Mouse (Mus musculus) thymus, adult 2 months (tissue): ENCODE measurements around the gene Anapc11. TPM values are rescaled to one million over a fixed set of nuclear protein-coding genes. Genes with fewer than 3 reads are reported as not detected.

ENCODE experiments used
- DNase-seq: peaks from one replicate; pipeline ENCODE4 v3.0.0; 2021
- H3K27ac ChIP-seq: fragments of 200-500 bp; 2 replicates; pipeline ENCODE4 v1.5.1; 2012; ENCODE audit warnings: low read length, control low read depth; ENCODE audit not compliant: control insufficient read depth, insufficient read depth
- H3K27me3 ChIP-seq: fragments of 200-500 bp; 2 replicates; pipeline ENCODE4 v1.6.1; 2012; ENCODE audit warnings: mild to moderate bottlenecking, low read length, moderate library complexity, mixed read lengths; ENCODE audit not compliant: control insufficient read depth, insufficient read depth
- H3K36me3 ChIP-seq: fragments of 200-500 bp; 2 replicates; pipeline ENCODE4 v1.6.1; 2012; ENCODE audit warnings: mild to moderate bottlenecking, low read length, moderate library complexity; ENCODE audit not compliant: control insufficient read depth, insufficient read depth
- H3K4me1 ChIP-seq: fragments of 200-500 bp; replicated peaks from 2 replicates; pipeline ENCODE4 v1.6.1; 2012; ENCODE audit warnings: low read length; ENCODE audit not compliant: control insufficient read depth, insufficient read depth
- H3K4me3 ChIP-seq: fragments of 200-500 bp; 2 replicates; pipeline ENCODE4 v1.5.1; 2012; ENCODE audit warnings: mild to moderate bottlenecking, low read length, control low read depth, moderate library complexity; ENCODE audit not compliant: control insufficient read depth, insufficient read depth
- CTCF ChIP-seq: fragments of 200-500 bp; IDR thresholded peaks from 2 replicates; pipeline ENCODE4 v1.5.1; 2012; ENCODE audit warnings: mild to moderate bottlenecking, control low read depth, low read length, moderate library complexity, borderline replicate concordance; ENCODE audit not compliant: control insufficient read depth, poor library complexity, insufficient read depth; ENCODE audit errors: extremely low read depth
- POLR2A ChIP-seq: fragments of 200-500 bp; IDR thresholded peaks from 2 replicates; pipeline ENCODE4 v1.6.1; 2012; ENCODE audit warnings: mild to moderate bottlenecking, low read length, control low read depth, moderate library complexity; ENCODE audit not compliant: control insufficient read depth, poor library complexity, insufficient read depth; ENCODE audit errors: extremely low read depth
- WGBS: fragments of 180-500 bp; shearing (Covaris S2); methylation state at CpG from one replicate; pipeline ENCODE4 v1.1.7; 2018; 5-methylcytosine and 5-hydroxymethylcytosine counted together
- polyA plus RNA-seq: library from polyadenylated mRNA; depleted of rRNA; stranded (reverse); fragments of >200 nt; gene quantifications from 2 replicates; pipeline ENCODE4 v1.2.3, GENCODE M21; 2012

Anapc11 gene
- polyA plus RNA-seq, 1 experiment = 140 TPM

GRCm38 (mm10) chr11:120588531-120588930, 9.7 kb upstream of the Anapc11 start:
- TF ChIP-seq POLR2A (no peak), CTCF (no peak)
- no peak overlapping the region for H3K27ac ChIP-seq
- WGBS = 87% methylated on average over 6 of the region's 6 CpGs
- DNase-seq = no peak
- H3K36me3 ChIP-seq = peaks cover 53% of the 10 kb centered on the region
- no peak overlapping the region for H3K4me3 ChIP-seq
- no peaks in the 10 kb centered on the region for H3K27me3 ChIP-seq
- H3K4me1 ChIP-seq = no peaks in the 10 kb centered on the region

DNA sequence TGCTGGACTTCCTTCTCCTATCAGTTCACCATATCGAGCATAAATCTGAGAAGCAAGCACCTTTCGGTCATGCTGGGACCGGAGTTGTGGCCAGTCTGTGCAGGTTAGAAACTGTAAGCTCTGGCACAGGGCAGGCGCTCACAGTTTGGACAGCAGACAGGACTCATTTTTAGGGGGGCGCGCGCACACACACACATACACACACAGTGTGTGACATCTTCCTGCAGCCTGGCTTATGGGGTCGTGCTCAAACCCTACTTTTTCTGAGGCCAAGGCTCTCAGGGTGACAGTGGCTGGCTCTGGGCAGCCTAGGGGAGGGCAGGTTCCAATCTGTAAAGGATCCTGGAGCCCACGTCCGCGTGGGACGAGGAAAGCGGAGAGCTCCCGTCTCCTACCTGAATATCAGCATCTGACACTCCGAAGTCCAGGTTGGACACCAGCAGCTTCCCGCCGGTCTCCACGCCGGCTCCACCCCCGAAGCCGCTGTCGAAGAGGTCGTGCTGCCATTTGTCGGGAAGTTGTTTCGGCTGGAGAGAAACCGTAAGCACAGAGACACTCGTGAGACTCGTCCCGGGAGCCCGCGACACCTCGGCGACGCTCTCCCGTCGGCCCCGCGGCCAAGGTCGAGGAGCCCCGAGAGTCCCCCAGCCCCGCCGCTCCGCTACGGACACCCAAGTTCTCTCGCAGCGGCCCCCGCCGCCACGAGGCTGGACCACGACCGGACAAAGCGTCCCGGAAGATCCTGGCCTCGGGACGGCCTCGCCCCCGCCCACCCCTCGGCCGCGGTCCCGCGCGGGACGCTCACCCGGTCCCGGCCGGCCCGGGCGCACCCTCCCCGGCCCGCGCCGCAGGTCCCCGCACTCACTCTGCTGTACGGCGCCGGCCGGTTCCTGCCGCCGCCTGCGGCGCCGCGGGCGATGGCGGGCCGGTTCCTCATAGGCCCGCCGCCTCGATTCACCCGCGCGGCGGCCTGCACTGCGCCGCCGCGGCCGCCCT, 683 bp upstream of the Anapc11 start:
- no peak for TF ChIP-seq CTCF
- TF ChIP-seq POLR2A = no peak
- H3K36me3 ChIP-seq = peaks cover 31% of the 10 kb centered on the region
- 3% methylated on average over 98 of the region's 99 CpGs for WGBS
- H3K27ac ChIP-seq = no peak overlapping the region
- H3K4me1 ChIP-seq = peaks cover 27% of the 10 kb centered on the region
- H3K27me3 ChIP-seq = no peaks in the 10 kb centered on the region
- H3K4me3 ChIP-seq = peak overlapping the region; percentile 85
- no peak for DNase-seq

DNA sequence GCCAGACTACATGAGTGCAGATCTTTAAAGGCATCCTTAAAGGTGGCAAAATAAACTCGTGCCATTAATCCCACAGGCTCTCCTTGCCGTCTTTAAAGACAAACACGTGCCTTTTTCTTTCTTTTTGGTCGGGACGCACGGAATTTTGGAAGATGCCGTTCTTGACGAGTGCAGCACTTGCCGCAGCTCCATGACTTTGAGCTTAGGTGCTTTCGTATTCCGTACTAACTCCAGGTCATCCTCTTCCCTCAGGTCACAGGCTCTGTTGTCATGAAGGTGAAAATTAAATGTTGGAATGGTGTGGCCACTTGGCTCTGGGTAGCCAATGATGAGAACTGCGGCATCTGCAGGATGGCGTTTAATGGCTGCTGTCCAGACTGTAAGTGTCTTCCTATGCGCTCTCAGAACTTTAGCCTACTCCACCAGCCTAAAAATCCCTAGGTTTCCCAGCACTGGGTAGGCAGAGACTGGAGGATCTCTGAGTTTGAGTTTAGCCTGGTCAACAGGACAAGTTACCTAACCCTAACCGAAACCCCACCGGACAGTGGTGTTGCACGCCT, 849 bp downstream of the Anapc11 start:
- DNase-seq = no peak
- H3K27ac ChIP-seq = peak overlapping the region; percentile 55; the same call in 1 of the 2 replicates
- H3K36me3 ChIP-seq = peaks cover 24% of the 10 kb centered on the region
- no peak for TF ChIP-seq POLR2A
- H3K4me1 ChIP-seq = peaks cover 27% of the 10 kb centered on the region
- WGBS = 61% methylated on average over 17 of the region's 17 CpGs
- H3K4me3 ChIP-seq = peak overlapping the region; percentile 46
- H3K27me3 ChIP-seq = no peaks in the 10 kb centered on the region

GRCm38 (mm10) chr11:120600716-120601115, 2.5 kb downstream of the Anapc11 start:
- WGBS = 10% methylated on average over 3 of the region's 3 CpGs
- H3K4me1 ChIP-seq = peaks cover 27% of the 10 kb centered on the region
- H3K36me3 ChIP-seq = peaks cover 13% of the 10 kb centered on the region
- no peaks in the 10 kb centered on the region for H3K27me3 ChIP-seq
- peak; percentile 28 for DNase-seq
- no peak overlapping the region for H3K4me3 ChIP-seq
- TF ChIP-seq CTCF (no peak), POLR2A (no peak)
- no peak overlapping the region for H3K27ac ChIP-seq

GRCm38 (mm10) chr11:120603545-120603944, 5.3 kb downstream of the Anapc11 start:
- H3K4me3 ChIP-seq = no peak overlapping the region
- H3K27ac ChIP-seq = no peak overlapping the region
- no peak for DNase-seq
- TF ChIP-seq POLR2A (no peak), CTCF (no peak)
- H3K4me1 ChIP-seq = peaks cover 16% of the 10 kb centered on the region
- peaks cover 12% of the 10 kb centered on the region for H3K36me3 ChIP-seq
- H3K27me3 ChIP-seq = no peaks in the 10 kb centered on the region
- WGBS = 90% methylated on average over 2 of the region's 2 CpGs

- WGBS = 96% methylated on average over 7 of the region's 7 CpGs
Observed at GRCm38 (mm10) chr11:120605667-120606066, 7.4 kb downstream of the Anapc11 start.

More at GRCm38 (mm10) chr11:120605667-120606066, 7.4 kb downstream of the Anapc11 start:
- Histone ChIP-seq H3K27ac (no peak overlapping the region), H3K36me3 (peaks cover 15% of the 10 kb centered on the region), H3K4me3 (no peak overlapping the region), H3K4me1 (peaks cover 2% of the 10 kb centered on the region; the same call in 1 of the 2 replicates), H3K27me3 (no peaks in the 10 kb centered on the region)
- TF ChIP-seq CTCF (no peak), POLR2A (no peak)
- no peak for DNase-seq
